Mouse (Mus musculus): ENCODE data around the gene Jakmip3.

Jakmip3 gene

GRCm38 (mm10) chr7:138945668-138946067, 5.1 kb downstream of the Jakmip3 start:
- peak; percentile 19 for DNase-seq (ENCODE audit: low read depth, low spot score)

- DNase-seq (ENCODE audit: low read depth, low spot score): no peak
Measured at GRCm38 (mm10) chr7:138947741-138948140, 7.2 kb downstream of the Jakmip3 start.

- DNase-seq (ENCODE audit: low read depth, low spot score): no peak
Measured at GRCm38 (mm10) chr7:138948309-138948708, 7.8 kb downstream of the Jakmip3 start.

- DNase-seq (ENCODE audit: low read depth, low spot score): no peak
Measured at GRCm38 (mm10) chr7:138955787-138956186, 15.3 kb downstream of the Jakmip3 start.

- DNase-seq (ENCODE audit: low read depth, low spot score): no peak
Measured at GRCm38 (mm10) chr7:138957106-138957505, 16.6 kb downstream of the Jakmip3 start.

- DNase-seq (ENCODE audit: low read depth, low spot score): no peak
Measured at GRCm38 (mm10) chr7:138959747-138960146, 19.2 kb downstream of the Jakmip3 start.

GRCm38 (mm10) chr7:138963756-138964155, 23.2 kb downstream of the Jakmip3 start:
- no peak for DNase-seq (ENCODE audit: low read depth, low spot score)

GRCm38 (mm10) chr7:138968010-138968620, 27.6 kb downstream of the Jakmip3 start:
- DNase-seq (ENCODE audit: low read depth, low spot score): no peak

- no peak for DNase-seq (ENCODE audit: low read depth, low spot score)
Measured at GRCm38 (mm10) chr7:138977510-138977909, 37.0 kb downstream of the Jakmip3 start.

GRCm38 (mm10) chr7:138984576-138984975, 44.0 kb downstream of the Jakmip3 start:
- no peak for DNase-seq (ENCODE audit: low read depth, low spot score)

- DNase-seq (ENCODE audit: low read depth, low spot score): no peak
Measured at GRCm38 (mm10) chr7:138989156-138989555, 48.6 kb downstream of the Jakmip3 start.

GRCm38 (mm10) chr7:139002692-139003091, 62.2 kb downstream of the Jakmip3 start:
- no peak for DNase-seq (ENCODE audit: low read depth, low spot score)

- DNase-seq (ENCODE audit: low read depth, low spot score): no peak
Measured at GRCm38 (mm10) chr7:139003250-139003649, 62.7 kb downstream of the Jakmip3 start.

GRCm38 (mm10) chr7:139009786-139010502, 69.4 kb downstream of the Jakmip3 start:
- DNase-seq (ENCODE audit: low read depth, low spot score): no peak

GRCm38 (mm10) chr7:139011027-139011426, 70.5 kb downstream of the Jakmip3 start:
- DNase-seq (ENCODE audit: low read depth, low spot score): peak; percentile 61

- DNase-seq (ENCODE audit: low read depth, low spot score): no peak
Measured at GRCm38 (mm10) chr7:139011586-139011985, 71.1 kb downstream of the Jakmip3 start.

- no peak for DNase-seq (ENCODE audit: low read depth, low spot score)
Measured at GRCm38 (mm10) chr7:139012767-139013369, 72.3 kb downstream of the Jakmip3 start.

- DNase-seq (ENCODE audit: low read depth, low spot score): peak; percentile 86
Measured at GRCm38 (mm10) chr7:139015143-139015542, 74.6 kb downstream of the Jakmip3 start.

- peak; percentile 15 for DNase-seq (ENCODE audit: low read depth, low spot score)
Measured at GRCm38 (mm10) chr7:139016288-139016687, 75.8 kb downstream of the Jakmip3 start.

- DNase-seq (ENCODE audit: low read depth, low spot score): no peak
Measured at GRCm38 (mm10) chr7:139017249-139017903, 76.8 kb downstream of the Jakmip3 start.

- no peak for DNase-seq (ENCODE audit: low read depth, low spot score)
Measured at GRCm38 (mm10) chr7:139020884-139021283, 80.4 kb downstream of the Jakmip3 start.

- no peak for DNase-seq (ENCODE audit: low read depth, low spot score)
Measured at GRCm38 (mm10) chr7:139021326-139021725, 80.8 kb downstream of the Jakmip3 start.
